Mouse (Mus musculus) midbrain, embryonic 14.5 days (tissue): ENCODE measurements at regions not wholly inside any gene's neighbourhood (a gene's known extent, or its start where the extent isn't known, plus 50 kb on each side); places are given as distances from the start of the nearest gene placed in this dataset.

Experiments
- ATAC-seq: fragments of 200-750 bp; cut with Nextera tagmentation; 2 replicates; pipeline ENCODE4 v1.8.0; 2017; ENCODE audit warnings: moderate number of reproducible peaks, moderate library complexity; ENCODE audit not compliant: low FRiP score, low TSS enrichment
- DNase-seq: peaks from one replicate; pipeline ENCODE4 v3.0.0-alpha.2; 2015
- H3K27ac ChIP-seq: fragments of 300-500 bp; sonication (generic); replicated peaks from 2 replicates; pipeline ENCODE4 v1.5.1; 2014; ENCODE audit warnings: mild to moderate bottlenecking, low read depth, low read length, moderate library complexity
- H3K27me3 ChIP-seq: fragments of 300-500 bp; sonication (generic); 2 replicates; pipeline ENCODE4 v1.6.1; 2014; ENCODE audit warnings: low read length, control low read depth, mixed read lengths; ENCODE audit not compliant: control insufficient read depth, insufficient read depth
- H3K36me3 ChIP-seq: fragments of 300-500 bp; sonication (generic); 2 replicates; pipeline ENCODE4 v1.6.1; 2014; ENCODE audit warnings: low read length, control low read depth; ENCODE audit not compliant: control insufficient read depth, insufficient read depth
- H3K4me1 ChIP-seq: fragments of 300-500 bp; sonication (generic); 2 replicates; pipeline ENCODE4 v1.6.1; 2014; ENCODE audit warnings: mild to moderate bottlenecking, antibody characterized with exemption, low read length, control low read depth; ENCODE audit not compliant: control insufficient read depth, insufficient read depth
- H3K4me2 ChIP-seq: fragments of 300-500 bp; sonication (generic); 2 replicates; pipeline ENCODE4 v1.6.1; 2014; ENCODE audit warnings: mild to moderate bottlenecking, low read length, moderate library complexity
- H3K4me3 ChIP-seq: fragments of 300-500 bp; sonication (generic); replicated peaks from 2 replicates; pipeline ENCODE4 v1.5.1; 2014; ENCODE audit warnings: low read depth, low read length
- H3K9ac ChIP-seq: fragments of 300-500 bp; sonication (generic); replicated peaks from 2 replicates; pipeline ENCODE4 v1.6.1; 2014; ENCODE audit warnings: mild to moderate bottlenecking, low read length, moderate library complexity
- H3K9me3 ChIP-seq: fragments of 300-500 bp; sonication (generic); 2 replicates; pipeline ENCODE4 v1.6.1; 2016; ENCODE audit warnings: low read length, control low read depth, mixed read lengths; ENCODE audit not compliant: control insufficient read depth
- WGBS: fragments of 180-500 bp; shearing (Covaris S2); extraction: QIAGEN DNeasy Blood & Tissue Kit; methylation state at CpG from one replicate; pipeline ENCODE4 v1.1.7; 2014; 5-methylcytosine and 5-hydroxymethylcytosine counted together

DNA sequence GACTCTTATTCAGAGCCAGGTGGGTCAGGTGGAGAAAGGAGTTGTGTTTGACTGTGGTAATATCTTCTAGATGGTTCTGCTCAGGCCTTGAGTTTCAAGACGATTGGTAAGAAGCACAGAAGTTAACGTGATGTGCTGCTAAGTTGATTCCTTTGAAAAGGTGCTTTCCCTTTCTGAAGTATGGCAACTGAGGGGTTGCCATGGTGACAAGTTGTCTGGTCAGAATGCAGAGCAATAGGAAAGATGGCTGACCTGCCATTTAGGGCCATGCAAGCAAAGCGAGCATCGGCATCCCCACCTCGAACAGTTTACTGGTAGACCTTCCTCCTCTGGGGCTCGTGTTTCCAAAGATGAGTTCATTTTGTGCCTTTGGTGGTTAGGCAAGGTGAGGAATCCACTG lies 76.1 kb upstream of the Id2 start:
- H3K27ac ChIP-seq = no peak overlapping the region
- H3K9me3 ChIP-seq = no peaks in the 10 kb centered on the region
- ATAC-seq (no peak), DNase-seq (peak; percentile 52)
- H3K36me3 ChIP-seq = no peaks in the 10 kb centered on the region
- H3K4me2 ChIP-seq = no peak overlapping the region
- H3K4me3 ChIP-seq = no peak overlapping the region
- no peak overlapping the region for H3K9ac ChIP-seq
- H3K27me3 ChIP-seq = no peaks in the 10 kb centered on the region
- WGBS = 74% methylated on average over 6 of the region's 6 CpGs
- 0 out of 2 replicates have a peak, but pooled peaks cover 4% of the 10 kb centered on the region for H3K4me1 ChIP-seq

DNA sequence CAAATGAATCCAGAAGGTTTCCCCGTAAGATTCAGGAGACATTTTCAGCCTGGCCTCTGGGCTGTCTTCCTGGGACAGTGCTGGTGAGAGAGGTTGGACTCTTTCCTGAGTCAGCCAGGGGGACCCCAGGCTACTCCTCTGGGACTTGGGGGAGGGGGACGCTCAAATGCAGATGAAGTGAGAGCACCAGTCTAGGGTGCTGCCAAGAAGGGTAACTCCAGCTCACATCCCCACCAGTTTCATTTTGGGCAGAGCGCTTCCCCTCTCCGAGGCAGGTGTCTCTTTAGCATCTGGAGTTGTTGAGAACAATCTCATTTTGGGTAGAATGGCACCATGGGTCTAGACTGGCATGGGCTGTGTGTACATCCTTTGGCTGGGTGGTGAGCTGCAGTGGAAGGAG lies 75.5 kb upstream of the Id2 start:
- 0 out of 2 replicates have a peak, but pooled peaks cover 4% of the 10 kb centered on the region for H3K4me1 ChIP-seq
- no peak overlapping the region for H3K9ac ChIP-seq
- no peak for ATAC-seq

DNA sequence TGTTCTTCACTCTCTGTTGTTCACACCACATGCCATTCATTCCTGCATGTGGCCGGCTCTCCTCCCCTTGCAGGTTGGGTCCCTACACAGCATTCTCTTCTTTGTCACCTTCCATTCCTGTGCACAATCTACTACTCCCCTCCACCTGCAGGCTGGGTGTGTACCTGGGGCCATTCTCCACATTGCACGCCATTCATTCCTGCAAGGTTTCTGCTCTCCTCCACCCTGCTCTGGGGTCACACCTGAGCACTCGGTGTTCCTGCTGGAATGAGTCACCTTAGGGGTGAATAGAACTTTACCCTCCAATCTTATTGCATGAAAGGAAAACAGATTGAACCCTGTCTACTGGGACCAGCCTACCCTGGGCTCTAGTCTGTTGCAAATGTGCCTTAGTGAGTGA lies 72.7 kb upstream of the Id2 start:
- H3K4me1 ChIP-seq = 0 out of 2 replicates have a peak, but pooled peaks cover 12% of the 10 kb centered on the region
- no peaks in the 10 kb centered on the region for H3K9me3 ChIP-seq
- ATAC-seq (no peak), DNase-seq (no peak)
- WGBS = 92% methylated on average over 3 of the region's 3 CpGs
- no peaks in the 10 kb centered on the region for H3K36me3 ChIP-seq
- H3K4me2 ChIP-seq = no peak overlapping the region
- no peak overlapping the region for H3K4me3 ChIP-seq
- H3K27ac ChIP-seq = no peak overlapping the region
- no peak overlapping the region for H3K9ac ChIP-seq
- no peaks in the 10 kb centered on the region for H3K27me3 ChIP-seq

More for the DNA sequence above, 75.5 kb upstream of the Id2 start:
- no peaks in the 10 kb centered on the region for H3K27me3 ChIP-seq
- no peak overlapping the region for H3K27ac ChIP-seq
- WGBS = 92% methylated on average over 4 of the region's 4 CpGs
- no peaks in the 10 kb centered on the region for H3K9me3 ChIP-seq
- no peak overlapping the region for H3K4me3 ChIP-seq
- no peak overlapping the region for H3K4me2 ChIP-seq
- no peak for DNase-seq
- no peaks in the 10 kb centered on the region for H3K36me3 ChIP-seq

DNA sequence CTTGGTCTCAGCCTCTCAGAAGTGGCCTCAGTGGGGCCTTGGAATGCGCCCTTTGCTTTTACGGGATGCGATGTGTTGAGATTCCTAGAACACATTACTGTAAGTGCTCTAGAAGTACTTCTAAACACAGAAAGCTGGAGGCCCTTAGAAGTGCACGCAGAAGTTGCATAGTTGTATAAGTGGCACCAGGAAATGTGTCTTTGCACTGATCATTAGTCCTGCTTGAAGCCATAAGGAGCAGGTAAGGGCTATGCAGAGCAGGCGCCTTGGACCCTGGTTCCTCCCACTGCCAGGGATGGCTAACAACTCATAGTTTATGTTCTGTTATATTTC lies 71.2 kb upstream of the Id2 start:
- no peak for DNase-seq
- Histone ChIP-seq H3K4me3 (no peak overlapping the region), H3K4me1 (peaks cover 18% of the 10 kb centered on the region; the same call in 1 of the 2 replicates), H3K4me2 (no peak overlapping the region), H3K27me3 (no peaks in the 10 kb centered on the region), H3K9ac (no peak overlapping the region), H3K9me3 (no peaks in the 10 kb centered on the region), H3K27ac (no peak overlapping the region), H3K36me3 (no peaks in the 10 kb centered on the region)
- ATAC-seq = no peak
- WGBS = 94% methylated on average over 5 of the region's 5 CpGs

DNA sequence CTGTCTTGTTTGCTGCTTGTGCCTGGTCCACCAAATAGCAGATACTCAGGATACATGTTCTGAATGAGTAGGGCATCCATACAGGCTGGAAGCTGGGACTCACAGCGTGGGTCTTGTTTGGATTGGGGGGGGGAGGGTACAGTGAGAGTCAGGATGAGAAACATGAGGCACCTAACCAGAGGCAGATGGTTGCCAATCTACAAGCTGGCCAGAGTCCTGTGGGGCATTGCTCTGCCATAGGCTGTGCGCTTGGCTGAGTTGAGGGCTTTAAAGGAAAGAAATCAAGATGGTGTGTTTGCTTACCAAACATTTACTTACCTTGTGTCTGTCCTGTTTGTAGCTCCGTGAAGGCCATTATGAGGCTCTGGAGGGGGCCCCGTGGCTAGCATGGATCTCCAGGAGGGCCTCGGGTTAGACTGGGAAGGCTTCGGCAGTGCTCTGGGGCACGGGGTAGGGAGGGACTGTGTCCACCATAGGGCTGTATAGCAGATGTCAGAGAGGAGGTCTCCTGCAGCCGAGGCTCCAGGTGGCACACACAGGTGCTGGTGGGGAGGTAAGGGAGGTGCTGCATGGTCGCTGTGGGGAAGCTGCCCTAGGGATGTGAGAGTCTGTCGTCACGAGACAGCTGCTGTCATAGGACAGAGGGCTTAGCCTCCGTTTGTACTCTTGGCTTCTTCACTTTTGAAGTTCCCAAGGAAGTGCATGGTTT lies 70.7 kb upstream of the Id2 start:
- H3K36me3 ChIP-seq = no peaks in the 10 kb centered on the region
- 73% methylated on average over 12 of the region's 12 CpGs for WGBS
- no peaks in the 10 kb centered on the region for H3K9me3 ChIP-seq
- peaks cover 15% of the 10 kb centered on the region; the same call in 1 of the 2 replicates for H3K4me1 ChIP-seq
- H3K27me3 ChIP-seq = no peaks in the 10 kb centered on the region
- ATAC-seq (no peak), DNase-seq (no peak)
- H3K4me2 ChIP-seq = no peak overlapping the region
- H3K9ac ChIP-seq = no peak overlapping the region
- no peak overlapping the region for H3K27ac ChIP-seq
- no peak overlapping the region for H3K4me3 ChIP-seq

DNA sequence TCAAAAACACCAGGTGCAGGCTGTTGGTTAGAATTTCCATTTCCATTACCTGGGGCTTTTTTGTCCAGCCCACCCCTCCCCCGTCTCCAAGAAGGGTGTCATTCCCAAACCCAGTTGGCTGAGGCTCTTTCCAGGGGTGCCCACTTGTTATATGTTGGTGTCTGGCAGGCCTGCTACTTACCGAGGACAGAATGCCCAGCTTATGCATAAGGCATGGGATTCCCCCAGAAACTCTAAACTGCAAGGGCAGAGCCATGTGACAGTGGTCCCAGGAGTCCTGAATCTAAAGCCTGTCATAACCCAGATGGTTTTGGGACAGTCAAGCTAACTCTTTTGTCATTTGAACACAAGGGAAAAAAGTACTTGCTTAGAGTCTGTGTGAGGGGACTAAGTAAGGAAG lies 69.6 kb upstream of the Id2 start:
- Histone ChIP-seq H3K9me3 (no peaks in the 10 kb centered on the region), H3K4me2 (no peak overlapping the region), H3K27ac (no peak overlapping the region), H3K4me1 (peaks cover 14% of the 10 kb centered on the region; the same call in 1 of the 2 replicates), H3K36me3 (no peaks in the 10 kb centered on the region), H3K4me3 (no peak overlapping the region), H3K27me3 (no peaks in the 10 kb centered on the region), H3K9ac (no peak overlapping the region)
- ATAC-seq (no peak), DNase-seq (no peak)
- 67% methylated on average over 2 of the region's 2 CpGs for WGBS

DNA sequence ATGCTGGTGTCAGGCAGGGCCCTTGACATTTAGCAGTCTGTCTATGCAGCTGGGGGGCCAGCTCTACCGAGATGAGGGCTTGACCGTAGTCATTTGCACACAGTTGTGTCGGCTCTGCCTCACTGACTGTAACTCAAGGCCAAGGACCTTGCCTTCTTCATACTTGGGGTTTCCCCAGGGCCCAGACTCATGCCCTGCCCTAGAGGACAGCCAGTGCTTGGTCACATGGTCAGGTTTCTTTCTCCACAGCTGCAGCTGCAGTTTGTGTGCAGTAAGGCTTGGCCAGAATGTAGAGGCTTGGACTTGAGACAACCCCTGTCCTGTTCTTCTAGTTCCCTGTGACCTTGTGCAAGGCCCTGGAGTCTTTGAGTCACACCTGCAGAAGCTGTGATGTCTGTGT lies 68.7 kb upstream of the Id2 start:
- H3K9me3 ChIP-seq = no peaks in the 10 kb centered on the region
- H3K27me3 ChIP-seq = no peaks in the 10 kb centered on the region
- no peak overlapping the region for H3K27ac ChIP-seq
- H3K4me3 ChIP-seq = no peak overlapping the region
- no peak for ATAC-seq
- H3K4me1 ChIP-seq = peaks cover 14% of the 10 kb centered on the region; the same call in 1 of the 2 replicates
- no peak overlapping the region for H3K9ac ChIP-seq
- DNase-seq = no peak
- WGBS = 90% methylated on average over 3 of the region's 3 CpGs
- no peaks in the 10 kb centered on the region for H3K36me3 ChIP-seq
- H3K4me2 ChIP-seq = no peak overlapping the region

DNA sequence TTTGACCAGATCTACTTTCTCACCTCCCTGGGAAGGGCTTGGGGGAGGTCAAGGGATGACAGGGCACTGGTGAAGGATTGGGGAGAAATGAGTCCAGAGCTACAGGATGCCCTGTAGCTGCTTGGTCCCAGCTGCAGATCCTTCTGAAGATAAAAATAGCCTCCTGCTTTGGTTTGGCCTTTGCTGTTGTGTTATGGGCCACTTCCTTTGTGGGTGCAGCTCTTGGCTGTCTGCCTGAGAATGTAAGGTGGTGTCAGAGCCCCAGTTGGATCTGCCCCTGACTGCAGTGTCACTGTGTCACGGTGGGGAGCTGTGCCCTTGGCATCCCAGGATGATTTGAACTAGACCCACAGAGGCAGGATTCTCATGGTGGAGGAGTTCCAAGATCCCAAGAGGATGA lies 67.8 kb upstream of the Id2 start:
- Histone ChIP-seq H3K9me3 (no peaks in the 10 kb centered on the region), H3K4me1 (peaks cover 14% of the 10 kb centered on the region; the same call in 1 of the 2 replicates), H3K36me3 (no peaks in the 10 kb centered on the region), H3K27me3 (no peaks in the 10 kb centered on the region), H3K4me2 (no peak overlapping the region), H3K4me3 (no peak overlapping the region), H3K27ac (no peak overlapping the region), H3K9ac (no peak overlapping the region)
- 89% methylated on average over 1 of the region's 1 CpGs for WGBS
- ATAC-seq = no peak
- DNase-seq = no peak

DNA sequence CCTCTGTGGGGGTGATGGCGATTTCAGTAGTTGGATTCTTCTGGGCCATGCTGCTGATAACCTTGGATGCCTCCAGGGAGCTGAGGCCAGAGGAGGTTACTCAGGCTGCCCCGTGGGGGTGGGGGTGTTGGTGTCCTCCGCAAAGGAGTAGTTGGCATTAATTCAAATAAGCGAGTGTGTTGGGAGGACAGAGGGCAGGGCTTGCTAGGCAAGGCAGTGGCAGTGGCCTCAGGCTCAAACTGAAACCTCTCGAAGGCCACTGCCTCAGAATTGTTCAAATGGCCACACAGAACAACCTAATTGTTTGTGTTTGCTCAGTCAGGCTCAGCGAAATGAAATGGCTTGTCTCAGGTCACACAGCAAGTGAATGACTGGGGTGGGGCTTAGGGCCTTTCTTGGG lies 66.6 kb upstream of the Id2 start:
- Histone ChIP-seq H3K4me2 (no peak overlapping the region), H3K9me3 (no peaks in the 10 kb centered on the region), H3K4me1 (peaks cover 14% of the 10 kb centered on the region; the same call in 1 of the 2 replicates), H3K27me3 (no peaks in the 10 kb centered on the region), H3K27ac (no peak overlapping the region), H3K36me3 (no peaks in the 10 kb centered on the region), H3K4me3 (no peak overlapping the region), H3K9ac (no peak overlapping the region)
- ATAC-seq (no peak), DNase-seq (peak; percentile 13)
- WGBS = 30% methylated on average over 6 of the region's 6 CpGs
